Mouse (Mus musculus): ENCODE results near the gene Apoc2.

Gene Apoc2

DNA sequence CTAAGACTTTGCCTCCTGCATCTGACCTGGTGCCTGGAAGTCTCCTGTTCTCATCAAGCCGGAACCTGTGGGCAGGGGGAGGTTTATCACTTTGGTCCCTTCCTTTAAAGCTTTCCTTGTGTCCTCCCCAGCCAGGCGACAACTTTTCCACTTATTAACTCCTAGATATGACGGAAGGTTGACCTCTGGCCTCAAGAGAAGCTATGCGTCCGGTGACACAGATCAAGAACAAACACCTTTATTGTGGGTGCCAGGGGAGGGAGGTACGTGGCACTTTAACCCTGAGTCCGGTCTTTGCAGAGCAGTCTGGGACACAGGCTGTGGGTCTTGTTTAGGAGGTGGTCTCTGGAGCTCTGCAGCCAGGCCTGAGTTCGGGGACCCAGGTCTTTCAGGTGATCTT, at the start of gene Apoc2:
TSS of gene Apoc2 (minus strand) at position 70 of the 400 bp plus-strand sequence.
- DNase-seq = no peak

DNA sequence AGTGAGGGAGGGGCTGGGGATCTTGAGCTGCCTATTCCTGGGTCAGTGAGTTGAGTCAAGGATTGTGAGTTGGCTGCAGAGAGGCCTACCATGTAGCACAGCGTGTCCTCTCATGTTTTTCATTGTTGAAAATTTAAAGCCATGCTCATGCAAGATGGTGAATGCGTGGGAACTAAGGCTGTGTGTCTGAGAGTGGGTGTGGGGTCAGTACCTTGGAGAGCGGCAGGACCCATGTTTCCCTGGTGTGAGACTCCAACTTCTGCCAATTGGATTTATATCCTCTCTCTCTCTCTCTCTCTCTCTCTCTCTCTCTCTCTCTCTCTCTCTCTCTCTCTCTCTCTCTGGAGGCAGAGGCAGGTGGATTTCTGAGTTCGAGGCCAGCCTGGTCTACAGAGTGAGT, 48.8 kb upstream of the Apoc2 start:
- DNase-seq = no peak

DNA sequence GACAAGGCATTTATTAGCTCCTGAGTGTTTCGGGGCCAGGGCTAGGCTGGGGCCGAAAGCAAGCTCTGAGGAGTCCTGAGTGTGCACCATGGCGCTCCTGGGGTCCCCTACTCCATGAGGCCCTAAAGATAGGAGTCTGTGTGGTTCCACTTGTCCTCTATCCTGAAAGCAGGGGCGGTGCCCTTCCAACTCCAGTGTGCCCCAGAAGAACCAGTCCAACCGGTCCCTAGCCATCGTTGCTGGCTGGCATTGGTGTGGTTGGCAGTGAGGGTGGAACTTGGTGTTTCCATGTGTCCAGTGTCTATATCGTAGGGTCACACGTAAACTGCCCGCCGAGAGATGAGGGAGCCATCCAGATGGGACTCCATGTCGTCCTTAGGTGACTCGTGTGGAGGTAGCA, 46.4 kb upstream of the Apoc2 start:
- DNase-seq = peak; percentile 45

DNA sequence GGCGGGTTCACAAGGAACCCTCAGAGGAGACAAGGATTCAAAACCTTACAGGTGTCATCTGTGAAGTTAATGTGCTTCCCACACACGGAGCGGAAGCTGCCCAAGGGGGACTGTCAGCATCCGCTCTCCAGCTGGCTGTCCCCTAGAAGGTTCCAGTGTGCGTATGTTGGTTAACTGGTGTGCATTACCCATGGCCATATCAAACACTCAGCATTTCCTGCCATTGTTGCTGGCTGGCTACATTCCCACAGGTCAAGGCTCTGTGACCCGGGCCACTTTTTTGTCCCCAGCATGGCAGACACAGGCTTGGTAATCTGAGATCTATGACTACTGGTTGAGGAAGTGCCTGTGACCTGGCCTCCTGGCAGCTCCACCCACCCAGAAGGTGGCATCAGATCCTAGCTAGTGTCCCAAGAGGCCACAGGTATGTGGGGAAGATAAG, 45.0 kb upstream of the Apoc2 start:
- DNase-seq = peak; percentile 86

DNA sequence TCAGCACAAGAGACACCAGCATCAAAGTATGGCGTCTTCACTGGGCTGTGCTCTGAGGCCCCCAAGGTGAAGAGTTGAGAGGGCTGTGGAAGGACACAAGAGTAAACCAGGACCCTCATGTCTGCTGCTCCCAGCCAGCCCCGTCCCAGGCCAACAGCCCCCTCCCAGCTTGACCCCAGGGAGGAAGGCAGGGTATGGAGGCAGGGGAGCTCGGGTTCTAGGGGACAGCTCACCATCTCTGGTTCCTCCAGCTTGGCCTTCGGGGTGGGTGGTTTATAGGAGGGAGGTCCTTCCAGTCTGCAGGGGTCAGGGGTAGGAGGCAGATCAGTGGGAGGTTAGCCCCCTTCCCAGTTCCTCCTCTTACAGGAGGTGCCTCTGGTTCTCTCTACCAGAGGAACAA, 41.5 kb upstream of the Apoc2 start:
- DNase-seq = no peak

DNA sequence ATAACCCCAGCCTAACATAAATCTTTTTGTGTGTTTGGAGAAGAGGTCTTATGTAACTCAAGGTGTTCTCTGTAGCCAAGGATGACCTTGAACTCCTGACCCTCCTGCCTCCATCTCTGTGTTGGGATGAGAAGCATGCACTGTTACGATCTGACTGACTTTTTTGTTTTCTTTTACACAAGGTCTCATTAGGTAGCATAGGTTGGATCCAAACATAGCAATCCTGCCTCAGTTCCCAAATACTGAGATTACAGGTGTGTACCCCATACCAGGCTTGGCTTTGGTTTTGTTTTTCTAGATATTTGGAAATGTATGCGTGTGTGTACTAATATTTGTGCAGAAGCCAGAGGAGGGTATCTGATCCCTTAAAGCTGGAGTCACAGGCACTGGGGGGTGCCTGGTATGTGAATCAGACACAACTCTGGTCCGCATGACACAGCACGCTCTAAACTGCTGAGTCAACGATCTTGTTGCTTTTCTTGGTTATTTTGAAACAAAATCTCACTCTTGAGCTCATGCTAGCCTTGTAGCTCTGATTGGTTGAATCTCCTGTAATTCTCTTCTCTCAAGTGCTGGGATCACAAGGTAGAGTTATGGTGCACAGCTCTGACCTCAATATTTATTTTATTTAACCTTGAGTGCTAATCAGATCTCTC, 40.7 kb upstream of the Apoc2 start:
- DNase-seq = no peak

DNA sequence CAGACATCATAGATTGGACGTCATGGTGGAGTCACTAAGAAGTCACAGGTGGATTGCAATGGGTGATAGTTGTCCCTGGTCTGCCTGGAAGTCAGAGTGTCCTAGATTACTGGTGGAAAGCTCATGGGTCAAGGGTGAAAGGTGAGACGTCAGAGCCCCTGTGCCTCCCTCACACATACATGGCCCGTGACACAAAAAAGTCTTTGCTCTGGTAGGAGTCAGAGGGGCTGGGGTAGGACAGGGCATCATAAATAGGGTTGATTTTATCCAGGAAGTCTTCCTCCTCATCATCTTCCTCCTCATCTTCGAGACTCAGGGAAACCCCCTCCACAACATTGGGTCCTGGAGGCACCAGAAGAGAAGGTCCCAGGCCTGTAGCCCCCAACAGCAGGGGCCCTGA, 39.6 kb upstream of the Apoc2 start:
- DNase-seq = no peak

DNA sequence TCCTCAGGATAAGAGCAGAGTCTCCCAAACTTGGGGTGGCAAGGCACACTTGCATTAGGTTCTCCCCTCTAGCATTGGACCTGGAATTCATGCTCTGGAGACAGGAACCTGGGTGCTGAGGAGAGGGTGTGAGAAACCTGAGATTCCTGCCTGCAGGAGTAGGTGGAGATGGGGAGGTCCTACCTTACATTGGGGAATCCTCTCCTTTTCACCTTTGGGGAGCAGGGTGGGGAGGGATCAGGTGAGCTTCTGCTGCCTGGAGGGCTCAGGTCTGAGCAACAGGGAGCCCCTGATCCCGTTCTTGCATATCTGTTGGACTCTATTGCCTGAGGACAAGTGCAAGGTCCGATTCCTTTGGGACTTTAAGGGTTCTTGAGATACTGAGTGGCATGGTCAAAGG, 39.1 kb upstream of the Apoc2 start:
- no peak for DNase-seq

DNA sequence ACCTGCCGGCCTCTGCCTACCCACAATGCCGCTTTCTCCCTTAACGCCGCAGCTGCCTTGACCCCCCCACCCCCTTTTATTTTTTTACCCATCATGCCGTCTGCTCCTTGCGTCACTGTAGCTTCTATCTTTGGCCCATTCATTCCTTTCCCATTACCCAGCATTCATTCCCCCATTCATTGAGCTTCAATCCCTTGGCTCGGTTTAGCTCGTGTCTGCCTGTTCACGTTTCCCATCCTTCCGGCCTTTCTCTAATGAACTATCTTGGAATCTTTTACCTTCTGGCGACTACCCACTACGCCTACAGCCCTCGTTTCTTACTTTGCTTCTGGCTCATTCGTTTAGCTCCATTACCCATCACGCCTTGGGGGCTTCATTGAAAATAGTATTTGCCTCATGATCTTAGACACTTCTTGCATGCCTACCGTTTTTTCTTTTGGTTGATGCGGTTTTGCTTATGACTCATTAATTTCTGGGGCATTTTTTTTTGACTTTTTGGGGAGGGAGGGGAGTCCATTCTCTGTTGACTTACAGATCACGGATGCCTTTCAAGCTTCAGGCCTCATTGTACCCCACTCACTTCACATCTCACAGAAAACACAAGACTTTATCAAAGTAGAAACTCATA, 38.4 kb upstream of the Apoc2 start:
- DNase-seq = no peak

DNA sequence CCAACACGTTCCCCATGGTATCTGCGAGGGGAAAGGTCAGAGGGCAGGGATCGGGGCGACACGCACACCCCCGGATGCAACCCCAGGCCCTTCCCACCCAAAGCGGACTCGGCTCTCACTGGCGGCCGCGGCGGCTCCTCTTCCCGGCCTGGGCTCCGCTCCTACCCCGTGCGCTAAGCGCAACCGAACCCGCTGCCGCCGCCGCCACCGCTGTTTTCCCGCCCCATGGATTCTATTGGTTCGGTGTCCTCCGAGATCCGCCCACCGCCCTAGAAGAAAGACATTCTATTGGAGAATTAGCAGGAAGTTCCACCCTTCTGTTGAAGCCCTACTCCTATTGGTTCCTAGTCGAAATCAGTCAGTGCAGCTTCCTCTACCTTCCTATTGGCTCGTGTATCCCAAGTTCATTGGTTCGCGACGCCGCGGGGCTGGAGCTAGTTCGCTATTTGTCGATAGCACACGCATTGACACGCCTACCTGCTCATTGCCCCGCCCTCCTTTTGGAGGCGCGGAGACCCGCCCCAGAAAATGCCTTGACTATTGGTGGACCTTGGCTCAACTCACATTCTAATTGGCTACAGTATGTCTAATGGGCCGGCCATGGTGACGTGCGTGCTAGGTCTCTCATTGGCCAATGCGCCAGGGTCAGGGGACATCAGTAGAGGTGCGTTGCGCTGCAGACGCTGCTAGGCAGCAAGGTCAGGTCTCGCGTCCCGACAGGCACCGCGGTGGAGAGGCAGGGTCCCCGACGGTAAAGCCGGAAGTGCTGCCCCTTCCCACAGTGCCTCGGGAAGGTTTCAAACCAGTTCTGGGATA, 37.7 kb upstream of the Apoc2 start, which contains the start of gene Tomm40:
TSS of gene Tomm40 (minus strand) at position 200 of the 816 bp plus-strand sequence.
- peak; percentile 100 for DNase-seq

DNA sequence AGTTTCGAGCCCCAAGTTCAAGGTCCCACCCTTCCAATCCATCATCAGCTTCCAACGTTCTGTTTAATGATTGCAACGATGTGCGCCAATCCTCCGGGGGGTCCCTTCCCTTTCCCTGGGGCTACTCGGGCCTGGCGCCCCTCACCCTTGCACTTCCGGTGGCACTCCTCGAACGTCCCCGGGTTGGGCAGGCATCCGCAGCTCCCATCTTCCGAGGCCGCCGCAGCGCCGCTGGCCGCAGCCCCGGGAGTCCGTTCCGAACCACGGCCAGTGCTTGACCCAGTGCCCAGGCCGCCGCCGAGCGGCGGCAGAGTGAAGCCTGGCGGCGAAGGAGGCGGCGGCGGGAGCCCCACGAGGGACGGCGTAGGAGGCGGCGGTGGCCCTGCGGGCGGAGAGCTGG, 37.1 kb upstream of the Apoc2 start:
- DNase-seq = no peak

DNA sequence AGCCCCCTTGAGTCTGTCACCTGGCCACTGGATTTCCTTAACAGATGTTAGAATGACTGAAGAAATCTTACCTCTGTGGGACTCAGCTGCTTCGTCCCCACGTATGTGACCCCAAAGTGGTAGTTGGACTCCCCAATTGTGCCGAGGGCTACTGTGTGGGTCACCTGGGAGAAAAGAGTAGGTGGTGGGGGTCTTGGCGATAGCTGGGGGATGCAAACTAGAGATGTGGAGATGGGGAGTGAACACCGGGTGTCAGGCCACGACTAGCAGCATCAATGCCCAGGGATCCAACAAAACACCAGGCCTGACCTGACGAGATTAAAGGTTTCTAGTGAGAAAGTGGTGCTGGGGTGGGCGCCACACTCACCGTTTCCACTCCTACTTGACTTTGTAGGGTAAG, 35.9 kb upstream of the Apoc2 start:
- DNase-seq = no peak

DNA sequence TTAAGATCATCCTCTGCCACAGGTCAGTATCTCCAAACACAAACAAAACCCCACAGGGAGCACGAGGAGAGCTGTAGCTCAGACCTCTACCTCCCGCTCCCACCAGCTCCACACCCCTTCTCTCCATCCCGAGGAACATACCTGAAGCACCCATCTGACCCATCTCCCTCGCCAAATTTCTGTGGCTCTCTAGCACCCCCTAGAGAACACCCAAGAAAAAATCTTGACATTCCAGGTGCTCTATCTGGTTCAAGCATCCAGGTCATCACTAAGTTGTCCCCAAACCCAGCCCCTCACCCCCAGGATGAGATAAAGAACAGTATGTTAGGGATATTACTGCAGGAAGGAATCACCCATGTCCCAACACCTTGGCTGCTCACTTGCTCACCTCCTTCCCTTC, 35.5 kb upstream of the Apoc2 start:
- DNase-seq = no peak

DNA sequence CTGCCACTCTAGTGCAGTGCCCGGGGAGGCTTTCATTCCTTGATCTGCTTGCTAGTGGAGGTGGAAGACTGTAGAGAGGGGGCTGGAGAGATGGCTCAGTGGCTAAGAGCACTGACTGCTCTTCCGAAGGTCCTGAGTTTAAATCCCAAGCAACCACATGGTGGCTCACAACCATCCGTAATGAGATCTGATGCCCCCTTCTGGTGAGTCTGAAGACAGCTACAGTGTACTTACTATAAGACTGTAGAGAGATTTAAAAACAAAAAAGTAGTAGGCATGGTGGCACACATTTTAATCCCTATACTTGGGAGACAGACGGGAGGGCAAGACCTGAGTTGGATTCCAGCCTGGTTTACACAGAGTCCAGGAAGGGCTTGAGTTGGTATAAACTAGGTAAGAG, 34.7 kb upstream of the Apoc2 start:
- DNase-seq = no peak

DNA sequence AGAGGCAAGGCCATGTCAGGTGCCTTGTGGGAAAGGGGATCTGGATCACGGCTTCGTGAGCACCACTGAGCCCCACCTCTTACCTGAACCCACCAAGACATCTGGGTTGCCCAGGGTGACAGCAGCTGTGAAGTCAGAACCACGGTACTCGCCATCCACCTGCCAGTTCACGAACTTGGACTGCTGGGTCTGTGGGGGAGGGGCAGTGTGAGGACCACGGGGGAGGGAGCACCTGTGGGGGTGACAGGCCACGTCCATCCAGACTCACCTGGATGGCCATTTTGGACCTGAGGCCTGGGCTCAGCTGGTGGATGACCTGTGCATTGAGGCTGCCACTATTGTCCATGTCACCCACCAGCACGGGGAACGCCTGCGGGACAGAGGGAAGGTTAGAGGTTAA, 32.9 kb upstream of the Apoc2 start:
- DNase-seq = no peak

DNA sequence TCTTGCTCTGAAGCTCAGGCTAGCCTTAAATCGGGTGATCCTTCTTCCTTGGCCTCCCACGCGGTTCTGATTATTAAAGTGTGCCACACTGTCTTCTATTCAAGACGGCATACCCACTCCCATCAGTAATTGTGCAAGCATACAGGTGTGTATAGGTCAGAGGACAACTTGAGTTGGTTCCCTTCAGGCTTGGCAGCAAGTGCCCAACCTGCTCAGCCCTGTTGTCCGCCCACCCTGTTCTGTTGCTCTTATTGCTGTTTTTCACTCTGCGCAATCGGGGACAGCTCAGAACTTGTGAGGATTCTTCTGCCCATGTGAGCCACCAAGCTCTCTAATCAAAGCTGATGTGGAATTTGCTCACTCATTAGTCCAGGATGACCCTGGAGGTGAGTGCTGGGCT, 27.5 kb upstream of the Apoc2 start:
- no peak for DNase-seq

DNA sequence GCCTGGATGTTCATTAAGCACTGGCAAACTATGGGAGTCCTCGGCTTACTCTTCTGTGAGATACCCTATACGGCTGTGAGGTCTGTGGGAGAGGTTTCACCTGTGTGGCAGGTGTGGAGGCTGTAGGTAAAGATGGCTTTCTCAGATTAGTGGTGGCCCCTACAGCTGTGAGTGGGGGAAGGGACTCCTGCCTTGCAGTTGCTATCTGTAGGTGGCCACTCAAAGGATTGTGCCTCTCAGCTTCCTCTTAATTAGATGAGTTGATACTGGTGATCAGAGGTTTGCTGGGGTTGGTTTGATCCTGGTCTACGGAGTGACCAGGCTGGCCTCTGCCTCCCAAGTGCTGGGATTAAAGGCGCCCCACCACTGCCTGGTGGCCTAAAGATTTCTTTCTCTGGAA, 26.7 kb upstream of the Apoc2 start:
- DNase-seq = no peak

DNA sequence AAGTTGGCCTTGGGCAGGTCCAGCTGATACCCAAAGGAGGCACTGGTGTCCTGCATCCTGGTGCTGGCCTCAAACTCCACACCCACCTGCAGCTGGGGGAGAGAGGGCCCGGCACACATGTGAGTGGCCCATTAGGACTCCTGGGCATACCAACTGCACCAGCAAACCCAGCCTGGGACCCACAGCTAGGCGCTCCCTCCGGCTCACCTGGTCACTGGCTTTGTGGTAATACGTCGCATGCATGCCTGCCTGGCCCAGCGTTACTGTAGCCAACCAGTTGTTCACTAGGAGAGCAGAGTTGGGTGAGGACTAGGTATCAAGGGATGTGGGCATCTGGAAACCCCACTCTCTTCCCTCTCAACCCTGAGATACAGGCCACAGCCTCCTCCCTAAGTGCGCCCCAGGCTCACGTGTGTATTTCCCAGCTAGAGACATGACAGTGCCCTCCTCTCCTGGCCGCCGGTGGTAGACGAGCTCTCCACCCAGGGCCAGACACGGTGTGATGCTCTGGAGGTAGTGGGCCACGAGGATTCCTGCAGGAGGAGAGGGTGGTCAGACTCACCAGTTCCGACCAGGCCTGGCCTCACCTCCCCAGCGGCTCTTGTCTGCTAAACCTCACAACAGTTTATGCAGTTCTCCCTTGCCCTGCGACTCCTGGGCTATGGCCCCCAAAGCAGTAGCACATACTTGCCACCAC, 25.3 kb upstream of the Apoc2 start:
- no peak for DNase-seq

DNA sequence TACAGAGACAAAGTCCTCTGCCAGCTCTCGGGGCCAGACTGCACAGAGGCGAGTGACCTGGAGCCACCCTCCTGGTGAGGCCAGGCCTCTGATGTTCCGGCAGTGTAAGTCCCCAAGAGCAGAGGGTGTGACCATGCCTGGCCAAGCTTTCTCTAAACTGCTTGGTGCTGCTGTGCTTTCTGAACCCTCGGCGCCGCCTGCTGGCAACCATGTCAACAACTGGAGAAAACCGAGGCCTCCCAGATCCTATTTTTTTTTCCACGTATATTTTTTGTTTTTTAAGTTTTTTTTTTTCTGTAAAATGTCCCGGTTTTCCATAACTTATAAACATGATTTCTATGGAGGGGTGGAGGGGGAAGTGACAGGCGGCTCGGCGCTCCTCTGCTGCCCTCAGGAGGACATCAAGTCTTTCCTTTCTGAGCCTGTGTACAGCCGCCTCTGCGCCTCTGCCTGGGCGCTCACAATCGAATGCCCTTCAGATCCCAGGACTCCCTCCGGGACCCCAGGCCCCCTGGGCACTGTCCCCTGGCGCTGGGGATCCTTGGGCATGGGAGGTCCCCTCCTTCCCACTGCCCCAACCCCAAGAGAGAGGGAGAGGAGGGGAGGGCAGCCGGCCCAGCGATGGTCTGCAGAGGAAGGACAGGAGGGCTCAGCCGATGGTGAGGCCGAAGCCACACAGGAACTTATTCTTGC, 23.5 kb upstream of the Apoc2 start:
- DNase-seq = peak; percentile 89

DNA sequence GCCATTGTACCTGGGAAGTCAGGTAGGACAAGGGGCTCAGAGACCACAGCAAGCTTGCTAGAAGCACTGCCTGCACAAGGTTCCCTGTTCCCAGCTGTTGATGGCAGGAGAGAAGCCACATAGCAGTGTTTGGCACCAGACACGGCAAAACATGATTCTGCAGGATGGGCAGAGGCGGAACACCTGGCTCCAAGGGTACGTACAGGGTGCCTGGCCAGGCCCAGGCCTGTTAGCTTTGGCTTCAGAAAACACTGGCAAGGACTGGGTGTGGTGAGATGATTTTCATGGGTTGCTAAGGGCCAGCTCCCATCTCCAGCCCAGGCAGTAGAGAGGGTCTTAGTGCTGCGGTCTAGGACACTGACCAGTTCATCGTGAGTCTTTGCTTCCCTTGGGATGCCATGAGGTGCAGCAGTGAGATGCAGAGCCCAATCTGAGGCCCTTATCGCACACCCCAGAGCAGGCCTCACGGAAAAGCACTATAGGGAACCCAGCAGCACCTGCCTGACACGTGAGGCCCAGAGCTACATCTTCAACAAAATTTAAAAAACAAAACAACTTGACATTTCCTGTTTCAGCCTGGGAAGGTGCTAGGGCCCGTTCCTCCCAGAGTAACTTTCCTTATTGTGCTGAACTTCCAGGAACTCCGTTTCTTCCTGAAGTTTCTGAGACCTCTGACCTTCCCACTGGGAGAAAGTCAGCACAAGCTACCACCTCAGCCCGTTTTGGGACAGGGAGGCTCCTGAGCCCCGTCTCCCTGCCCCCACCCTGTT, 22.7 kb upstream of the Apoc2 start:
- DNase-seq = no peak

DNA sequence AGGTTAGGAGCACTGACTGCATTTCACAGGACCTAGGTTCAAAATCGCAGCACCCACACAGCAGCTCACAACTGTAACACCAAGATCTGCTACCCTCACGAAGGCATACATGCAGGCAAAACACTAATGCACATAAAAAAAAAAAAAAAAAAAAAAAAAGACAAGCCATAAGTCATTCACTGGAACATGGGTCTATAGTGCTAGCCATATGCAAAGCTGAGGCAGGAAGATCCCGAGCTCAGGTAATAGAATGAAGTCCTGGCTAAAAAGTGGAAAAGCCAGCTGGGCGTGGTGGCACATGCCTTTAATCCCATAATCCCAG, 22.0 kb upstream of the Apoc2 start:
- no peak for DNase-seq

Measured in kidney, postnatal 14 days (tissue).